Mouse (Mus musculus) adrenal gland, postnatal 14 days (tissue): Measurements from ENCODE around the gene Rnd1. TPM values are rescaled to one million over a fixed set of nuclear protein-coding genes. Genes with fewer than 3 reads are reported as not detected.

Source experiments
- total RNA-seq: library from RNA; stranded (reverse); gene quantifications from 2 replicates; pipeline ENCODE4 v1.2.3, GENCODE M21; 2021

Gene Rnd1
- total RNA-seq, 1 experiment from 2014 or later = 3.6 TPM

Other genes with a start within 250 kb of the Rnd1 start
- not detected in 2 replicates for gene Olfr282, start 246.2 kb downstream of the Rnd1 start, total RNA-seq
- not detected in 2 replicates for gene Olfr281, start 224.9 kb downstream of the Rnd1 start, total RNA-seq
- not detected in 2 replicates for gene OR5BS1P, start 207.6 kb downstream of the Rnd1 start, total RNA-seq
- not detected in 2 replicates for gene Lalba, start 194.7 kb downstream of the Rnd1 start, total RNA-seq
- gene Olfr279, start 185.1 kb downstream of the Rnd1 start, total RNA-seq = not detected in 2 replicates
- 72.5 and 85.8 TPM in 2 replicates for gene Kansl2, start 143.2 kb downstream of the Rnd1 start, total RNA-seq
- 57.0 and 57.3 TPM in 2 replicates for gene Ccnt1, start 106.5 kb downstream of the Rnd1 start, total RNA-seq
- gene 4930415O20Rik, start 106.5 kb downstream of the Rnd1 start, total RNA-seq = 1.1 TPM in 1 of 2 replicates, not detected in the other
- gene Adcy6, start 67.4 kb downstream of the Rnd1 start, total RNA-seq = 73.8 and 86.1 TPM in 2 replicates
- 12.0 and 18.2 TPM in 2 replicates for gene Cacnb3, start 46.6 kb downstream of the Rnd1 start, total RNA-seq
- 85.2 and 87.5 TPM in 2 replicates for gene Ddx23, start 14.6 kb downstream of the Rnd1 start, total RNA-seq
- 0.96 and 0.98 TPM in 2 replicates for gene Ccdc65, start 30.7 kb upstream of the Rnd1 start, total RNA-seq
- 7.2 and 7.7 TPM in 2 replicates for gene Fkbp11, start 50.7 kb upstream of the Rnd1 start, total RNA-seq
- gene Arf3, start 85.8 kb upstream of the Rnd1 start, total RNA-seq = 98.5 and 104 TPM in 2 replicates
- gene Wnt10b, start 100.7 kb upstream of the Rnd1 start, total RNA-seq = 0.48 and 0.79 TPM in 2 replicates
- gene Wnt1, start 112.4 kb upstream of the Rnd1 start, total RNA-seq = not detected in 2 replicates
- gene Ddn, start 132.0 kb upstream of the Rnd1 start, total RNA-seq = 0.11 TPM in 1 of 2 replicates, not detected in the other
- gene Prkag1, start 154.1 kb upstream of the Rnd1 start, total RNA-seq = 59.1 and 62.5 TPM in 2 replicates
- 64.0 and 66.6 TPM in 2 replicates for gene Kmt2d, start 193.7 kb upstream of the Rnd1 start, total RNA-seq
- gene Rhebl1, start 217.1 kb upstream of the Rnd1 start, total RNA-seq = 3.0 and 3.6 TPM in 2 replicates
- gene Dhh, start 221.1 kb upstream of the Rnd1 start, total RNA-seq = 1.9 and 3.5 TPM in 2 replicates
- gene Lmbr1l, start 240.8 kb upstream of the Rnd1 start, total RNA-seq = 21.4 and 26.3 TPM in 2 replicates